Mouse (Mus musculus): Measurements from ENCODE around the gene Rnls. TPM values are rescaled to one million over a fixed set of nuclear protein-coding genes. Genes with fewer than 3 reads are reported as not detected.

Gene Rnls
- total and polyA plus RNA-seq, 3 experiments, result not detected

DNA sequence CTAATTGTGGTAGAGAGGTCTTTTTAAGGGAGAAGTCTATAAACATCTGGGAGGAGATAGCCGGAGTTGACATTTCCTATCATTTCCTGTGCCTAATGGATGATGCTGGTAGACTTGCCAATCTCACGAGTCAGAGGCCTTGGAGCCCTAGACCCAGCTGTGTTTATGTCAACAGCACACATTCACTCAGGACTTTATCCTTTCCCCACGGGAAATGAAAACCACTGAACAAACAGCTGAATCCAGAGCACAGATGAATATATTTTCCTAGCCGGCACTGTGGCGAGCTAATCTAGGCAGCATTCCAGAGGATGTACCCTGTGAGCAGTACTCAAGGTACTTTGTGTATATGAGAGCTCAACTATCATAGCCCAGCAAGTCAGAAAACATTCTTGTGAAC is 138.2 kb downstream of the Rnls start:
- no peaks in the 10 kb centered on the region for H3K9me3 ChIP-seq (replicated peaks)
- no peak overlapping the region for H3K4me3 ChIP-seq (ENCODE audit: low read depth, low read length)
- H3K36me3 ChIP-seq (replicated peaks), result no peaks in the 10 kb centered on the region
- DNase-seq (ENCODE audit: low spot score) (no peak), ATAC-seq (ENCODE audit: extremely low read depth, insufficient number of reproducible peaks, low FRiP score, poor library complexity, severe bottlenecking) (no peak)
- TF ChIP-seq GATA1 (IDR thresholded peaks at IDR 0.05; ENCODE audit: borderline replicate concordance, low read length), result no peak
- no peak for TF ChIP-seq GATA2 (IDR thresholded peaks at IDR 0.05; ENCODE audit: borderline replicate concordance, low read depth, low read length)
- TF ChIP-seq TAL1 (conservative IDR thresholded peaks at IDR 0.05; ENCODE audit: low read depth, low read length), result no peak
- no peak for TF ChIP-seq POLR2AphosphoS5 (IDR thresholded peaks at IDR 0.05; ENCODE audit: insufficient replicate concordance, low read depth, low read length)
- no peak for TF ChIP-seq CTCF (IDR thresholded peaks at IDR 0.05; ENCODE audit: low read depth, low read length)
- H3K27me3 ChIP-seq (ENCODE audit: insufficient read depth, low read length), result no peaks in the 10 kb centered on the region
- no peaks in the 10 kb centered on the region for H3K4me1 ChIP-seq (ENCODE audit: insufficient read depth, low read depth, low read length)

DNA sequence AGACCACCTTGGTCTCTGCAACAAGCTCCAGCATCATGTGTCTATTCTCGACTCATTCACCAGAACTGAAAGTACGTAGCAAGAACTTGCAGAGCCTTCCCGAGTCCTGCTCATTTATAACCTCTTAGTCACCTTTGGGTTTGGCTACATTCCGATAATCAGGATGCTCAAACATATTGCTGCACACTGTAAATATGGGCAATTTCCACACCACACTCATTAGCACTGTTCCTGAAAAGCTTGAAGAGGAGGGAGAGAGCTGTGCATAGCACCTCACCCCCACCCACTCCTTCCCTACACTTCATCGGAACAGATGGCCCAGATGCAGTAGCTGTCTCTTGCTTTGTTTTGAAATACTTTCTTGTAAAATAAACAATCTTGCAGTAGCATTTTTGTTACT is 139.9 kb downstream of the Rnls start:
- Histone ChIP-seq H3K36me3 (replicated peaks) (no peaks in the 10 kb centered on the region), H3K4me3 (ENCODE audit: low read depth, low read length) (no peak overlapping the region), H3K27me3 (ENCODE audit: insufficient read depth, low read length) (peaks cover 2% of the 10 kb centered on the region; the same call in 1 of the 2 replicates), H3K9me3 (replicated peaks) (no peaks in the 10 kb centered on the region), H3K4me1 (ENCODE audit: insufficient read depth, low read depth, low read length) (no peaks in the 10 kb centered on the region)
- ATAC-seq (ENCODE audit: extremely low read depth, insufficient number of reproducible peaks, low FRiP score, poor library complexity, severe bottlenecking), result no peak
- no peak for DNase-seq (ENCODE audit: low spot score)
- TF ChIP-seq POLR2AphosphoS5 (IDR thresholded peaks at IDR 0.05; ENCODE audit: insufficient replicate concordance, low read depth, low read length) (no peak), GATA1 (IDR thresholded peaks at IDR 0.05; ENCODE audit: borderline replicate concordance, low read length) (no peak), TAL1 (conservative IDR thresholded peaks at IDR 0.05; ENCODE audit: low read depth, low read length) (no peak), GATA2 (IDR thresholded peaks at IDR 0.05; ENCODE audit: borderline replicate concordance, low read depth, low read length) (no peak), CTCF (IDR thresholded peaks at IDR 0.05; ENCODE audit: low read depth, low read length) (no peak)

DNA sequence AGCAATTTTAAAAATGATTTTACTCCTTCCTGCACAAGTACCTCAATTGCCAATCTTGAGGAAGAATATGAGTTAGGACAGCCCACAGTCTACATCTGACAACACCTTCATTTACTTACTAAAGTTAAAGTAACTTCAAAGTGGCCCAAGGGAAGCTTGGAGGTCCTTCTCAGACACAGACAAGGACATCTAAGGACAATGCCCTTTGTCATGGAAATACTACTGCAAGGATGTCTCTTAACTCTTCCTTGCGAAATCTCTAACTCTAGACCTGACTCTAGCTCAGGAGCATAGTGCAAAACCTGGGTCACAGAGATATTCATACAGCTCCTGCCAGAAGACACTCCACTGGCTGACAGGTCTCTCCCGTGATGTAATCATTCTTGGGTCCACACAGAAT is 147.9 kb downstream of the Rnls start:
- H3K9me3 ChIP-seq (replicated peaks), result no peaks in the 10 kb centered on the region; the same call in 1 of the 2 replicates
- H3K4me1 ChIP-seq (ENCODE audit: insufficient read depth, low read depth, low read length), result no peaks in the 10 kb centered on the region
- H3K27me3 ChIP-seq (ENCODE audit: insufficient read depth, low read length), result peaks cover 2% of the 10 kb centered on the region; the same call in 1 of the 2 replicates
- no peak for DNase-seq (ENCODE audit: low spot score)
- no peaks in the 10 kb centered on the region for H3K36me3 ChIP-seq (replicated peaks)
- TF ChIP-seq POLR2AphosphoS5 (IDR thresholded peaks at IDR 0.05; ENCODE audit: insufficient replicate concordance, low read depth, low read length) (no peak), CTCF (IDR thresholded peaks at IDR 0.05; ENCODE audit: low read depth, low read length) (no peak), GATA1 (IDR thresholded peaks at IDR 0.05; ENCODE audit: borderline replicate concordance, low read length) (no peak), TAL1 (conservative IDR thresholded peaks at IDR 0.05; ENCODE audit: low read depth, low read length) (no peak), GATA2 (IDR thresholded peaks at IDR 0.05; ENCODE audit: borderline replicate concordance, low read depth, low read length) (no peak)
- H3K4me3 ChIP-seq (ENCODE audit: low read depth, low read length), result no peak overlapping the region
- no peak for ATAC-seq (ENCODE audit: extremely low read depth, insufficient number of reproducible peaks, low FRiP score, poor library complexity, severe bottlenecking)

DNA sequence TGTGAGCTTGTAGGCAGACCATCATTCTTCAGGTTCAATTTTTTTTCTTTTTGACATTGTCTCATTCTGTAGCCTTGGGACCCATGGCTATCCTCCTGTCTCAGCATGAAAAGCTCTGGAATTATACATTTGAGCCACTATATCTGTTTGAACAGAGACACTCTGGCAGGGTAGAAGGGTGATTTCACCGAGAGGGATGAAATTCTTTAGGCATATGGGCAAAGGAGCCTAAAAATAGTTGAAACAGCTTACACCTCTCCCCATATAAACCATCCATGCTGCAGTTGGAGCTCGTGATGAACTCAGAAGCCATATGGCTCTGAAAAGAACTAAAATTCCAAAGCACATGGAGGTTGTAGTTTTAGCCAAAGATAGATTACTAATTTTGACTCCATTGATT is 151.7 kb downstream of the Rnls start:
- H3K36me3 ChIP-seq (replicated peaks), result no peaks in the 10 kb centered on the region
- H3K4me3 ChIP-seq (ENCODE audit: low read depth, low read length), result no peak overlapping the region
- H3K4me1 ChIP-seq (ENCODE audit: insufficient read depth, low read depth, low read length), result no peaks in the 10 kb centered on the region
- no peak for TF ChIP-seq POLR2AphosphoS5 (IDR thresholded peaks at IDR 0.05; ENCODE audit: insufficient replicate concordance, low read depth, low read length)
- no peaks in the 10 kb centered on the region; the same call in 1 of the 2 replicates for H3K9me3 ChIP-seq (replicated peaks)
- DNase-seq (ENCODE audit: low spot score) (no peak), ATAC-seq (ENCODE audit: extremely low read depth, insufficient number of reproducible peaks, low FRiP score, poor library complexity, severe bottlenecking) (no peak)
- peaks cover 2% of the 10 kb centered on the region; the same call in 1 of the 2 replicates for H3K27me3 ChIP-seq (ENCODE audit: insufficient read depth, low read length)

DNA sequence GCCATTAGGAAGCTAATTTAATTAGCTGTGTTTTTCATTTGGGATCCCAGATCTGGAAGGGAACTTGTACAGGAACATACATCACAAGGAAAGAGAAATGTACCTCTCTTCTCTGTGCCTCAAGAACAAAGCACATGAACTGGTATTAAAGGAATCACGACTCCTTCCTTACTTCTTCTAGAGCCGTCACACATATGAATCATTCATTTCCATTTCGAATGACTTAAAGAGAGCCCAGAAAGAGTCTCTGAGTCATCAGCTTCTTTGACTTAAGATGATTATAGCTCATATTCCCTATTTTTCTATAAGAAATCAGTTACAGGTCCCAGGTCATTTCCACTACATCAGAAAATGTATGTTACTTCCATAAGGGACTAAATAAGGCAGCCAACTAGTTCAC is 159.2 kb downstream of the Rnls start:
- DNase-seq (ENCODE audit: low spot score) (no peak), ATAC-seq (ENCODE audit: extremely low read depth, insufficient number of reproducible peaks, low FRiP score, poor library complexity, severe bottlenecking) (no peak)
- no peaks in the 10 kb centered on the region for H3K36me3 ChIP-seq (replicated peaks)
- H3K4me3 ChIP-seq (ENCODE audit: low read depth, low read length), result no peak overlapping the region
- H3K9me3 ChIP-seq (replicated peaks), result no peaks in the 10 kb centered on the region
- TF ChIP-seq GATA1 (IDR thresholded peaks at IDR 0.05; ENCODE audit: borderline replicate concordance, low read length) (no peak), POLR2AphosphoS5 (IDR thresholded peaks at IDR 0.05; ENCODE audit: insufficient replicate concordance, low read depth, low read length) (no peak), GATA2 (IDR thresholded peaks at IDR 0.05; ENCODE audit: borderline replicate concordance, low read depth, low read length) (no peak), TAL1 (conservative IDR thresholded peaks at IDR 0.05; ENCODE audit: low read depth, low read length) (no peak), CTCF (IDR thresholded peaks at IDR 0.05; ENCODE audit: low read depth, low read length) (no peak)
- H3K27me3 ChIP-seq (ENCODE audit: insufficient read depth, low read length), result peaks cover 13% of the 10 kb centered on the region; the same call in 1 of the 2 replicates
- H3K4me1 ChIP-seq (ENCODE audit: insufficient read depth, low read depth, low read length), result no peaks in the 10 kb centered on the region

- H3K4me1 ChIP-seq (ENCODE audit: insufficient read depth, low read depth, low read length), result no peaks in the 10 kb centered on the region
- ATAC-seq (ENCODE audit: extremely low read depth, insufficient number of reproducible peaks, low FRiP score, poor library complexity, severe bottlenecking) (no peak), DNase-seq (ENCODE audit: low spot score) (no peak)
Measured at GRCm38 (mm10) chr19:33231303-33231702, 160.8 kb downstream of the Rnls start.

More at GRCm38 (mm10) chr19:33231303-33231702, 160.8 kb downstream of the Rnls start:
- TF ChIP-seq POLR2AphosphoS5 (IDR thresholded peaks at IDR 0.05; ENCODE audit: insufficient replicate concordance, low read depth, low read length), result no peak
- TF ChIP-seq GATA2 (IDR thresholded peaks at IDR 0.05; ENCODE audit: borderline replicate concordance, low read depth, low read length), result no peak
- TF ChIP-seq TAL1 (conservative IDR thresholded peaks at IDR 0.05; ENCODE audit: low read depth, low read length), result no peak
- no peak for TF ChIP-seq CTCF (IDR thresholded peaks at IDR 0.05; ENCODE audit: low read depth, low read length)
- no peak for TF ChIP-seq GATA1 (IDR thresholded peaks at IDR 0.05; ENCODE audit: borderline replicate concordance, low read length)
- H3K36me3 ChIP-seq (replicated peaks), result no peaks in the 10 kb centered on the region
- H3K27me3 ChIP-seq (ENCODE audit: insufficient read depth, low read length), result peaks cover 12% of the 10 kb centered on the region; the same call in 1 of the 2 replicates
- no peak overlapping the region for H3K4me3 ChIP-seq (ENCODE audit: low read depth, low read length)
- H3K9me3 ChIP-seq (replicated peaks), result no peaks in the 10 kb centered on the region
